Mouse (Mus musculus) liver, embryonic 14.5 days (tissue): Measurements from ENCODE around the gene Tspan31. TPM values are rescaled to one million over a fixed set of nuclear protein-coding genes. Genes with fewer than 3 reads are reported as not detected.

Source experiments
- ATAC-seq: fragments of 200-750 bp; cut with Nextera tagmentation; 2 replicates; pipeline ENCODE4 v1.8.0; 2017; ENCODE audit warnings: moderate number of reproducible peaks, mild to moderate bottlenecking, moderate library complexity; ENCODE audit not compliant: insufficient read depth
- DNase-seq, 3 experiments: peaks; one replicate each; pipeline ENCODE4 v3.0.0-alpha.2; 2012 to 2013; ENCODE audit warnings: low read depth in 3 of 3, low spot score in 3 of 3
- H3K27ac ChIP-seq: fragments of 300-500 bp; sonication (generic); 2 replicates; pipeline ENCODE4 v1.5.1; 2014; ENCODE audit warnings: moderate library complexity, mild to moderate bottlenecking, control low read depth, inconsistent platforms
- H3K27me3 ChIP-seq: fragments of 300-500 bp; sonication (generic); 2 replicates; pipeline ENCODE4 v1.6.1; 2014; ENCODE audit warnings: mild to moderate bottlenecking, low read length, moderate library complexity; ENCODE audit not compliant: control insufficient read depth, insufficient read depth
- H3K36me3 ChIP-seq: fragments of 300-500 bp; sonication (generic); replicated peaks from 2 replicates; pipeline ENCODE4 v1.6.1; 2014; ENCODE audit warnings: low read depth; ENCODE audit not compliant: control insufficient read depth, insufficient read depth
- H3K4me1 ChIP-seq, 2 experiments: fragments of 200-500 bp in 1 of 2; fragments of 300-500 bp in 1 of 2; sonication (generic) in 1 of 2; replicated peaks; 2 replicates each; pipeline ENCODE4 v1.6.1; 2012 to 2014; ENCODE audit warnings: antibody characterized with exemption in 1 of 2, inconsistent platforms in 1 of 2, low read length in 1 of 2; ENCODE audit not compliant: control insufficient read depth in 2 of 2, insufficient read depth in 2 of 2
- H3K4me2 ChIP-seq: fragments of 300-500 bp; sonication (generic); 2 replicates; pipeline ENCODE4 v1.6.1; 2014; ENCODE audit warnings: low read depth, mild to moderate bottlenecking, control low read depth, moderate library complexity
- H3K4me3 ChIP-seq, 2 experiments: fragments of 200-500 bp in 1 of 2; fragments of 300-500 bp in 1 of 2; sonication (generic) in 1 of 2; 2 replicates each; pipeline ENCODE4 v1.5.1; 2012 to 2014; ENCODE audit warnings: low read depth in 2 of 2, low read length in 2 of 2, mild to moderate bottlenecking in 2 of 2, control low read depth in 1 of 2, inconsistent platforms in 1 of 2, moderate library complexity in 1 of 2; ENCODE audit not compliant: insufficient read depth in 1 of 2
- H3K9ac ChIP-seq: fragments of 300-500 bp; sonication (generic); replicated peaks from 2 replicates; pipeline ENCODE4 v1.6.1; 2014; ENCODE audit warnings: mild to moderate bottlenecking, control low read depth, moderate library complexity
- H3K9me3 ChIP-seq: fragments of 300-500 bp; sonication (generic); 2 replicates; pipeline ENCODE4 v1.6.1; 2016; ENCODE audit warnings: low read length, mixed read lengths; ENCODE audit not compliant: control insufficient read depth
- CTCF ChIP-seq: IDR thresholded peaks from 2 replicates; pipeline ENCODE4 v1.5.1; 2016; ENCODE audit warnings: antibody characterized with exemption, low read depth, control low read depth
- EP300 ChIP-seq: IDR thresholded peaks from 2 replicates; pipeline ENCODE4 v1.6.1; 2016; ENCODE audit warnings: antibody characterized with exemption, low read depth
- WGBS: fragments of 180-500 bp; shearing (Covaris S2); extraction: QIAGEN DNeasy Blood & Tissue Kit; methylation state at CpG from one replicate; pipeline ENCODE4 v1.1.7; 2014; ENCODE audit not compliant: insufficient replicate concordance; 5-methylcytosine and 5-hydroxymethylcytosine counted together
- polyA plus RNA-seq, 2 experiments: library from polyadenylated mRNA; depleted of rRNA in 1 of 2; stranded (reverse) in 1 of 2; unstranded in 1 of 2; fragments of >200 nt; fragmentation: Nextera tagmentation in 1 of 2; extraction: Ambion mirVana in 1 of 2; gene quantifications; 2 replicates each; pipeline versions ENCODE4 v1.2.1 to v1.2.3; 2012 to 2014

Tspan31 gene
- polyA plus RNA-seq, 2 experiments: 18.9 to 35.8 TPM

GRCm38 (mm10) chr10:127066519-127067018 is 3.5 kb downstream of the Tspan31 start:
- ATAC-seq (no peak), DNase-seq (no peak)
- H3K27me3 ChIP-seq: peaks cover 11% of the 10 kb centered on the region
- no peak overlapping the region for H3K27ac ChIP-seq
- peaks cover 31% of the 10 kb centered on the region for H3K36me3 ChIP-seq
- H3K4me3 ChIP-seq: no peak overlapping the region
- H3K9me3 ChIP-seq: no peaks in the 10 kb centered on the region
- 84% methylated on average over 14 of the region's 14 CpGs for WGBS
- TF ChIP-seq EP300 (no peak), CTCF (no peak)
- H3K9ac ChIP-seq: no peak overlapping the region
- no peak overlapping the region for H3K4me2 ChIP-seq
- H3K4me1 ChIP-seq: peaks cover 8 to 30% of the 10 kb centered on the region in 2 experiments; a peak in 3 of 4 replicates

- Histone ChIP-seq H3K4me1 (peaks cover 8 to 26% of the 10 kb centered on the region in 2 experiments; a peak in 3 of 4 replicates), H3K27ac (no peak overlapping the region), H3K4me3 (no peak overlapping the region), H3K9ac (no peak overlapping the region), H3K27me3 (peaks cover 17% of the 10 kb centered on the region), H3K4me2 (no peak overlapping the region), H3K9me3 (no peaks in the 10 kb centered on the region), H3K36me3 (peaks cover 31% of the 10 kb centered on the region)
- ATAC-seq: no peak
- no peak for DNase-seq
- 43% methylated on average over 9 of the region's 9 CpGs for WGBS
- TF ChIP-seq EP300 (no peak), CTCF (no peak)
These were observed 4.1 kb downstream of the Tspan31 start for GRCm38 (mm10) chr10:127065981-127066380.

GRCm38 (mm10) chr10:127063913-127064870 is 5.9 kb downstream of the Tspan31 start:
- no peak for TF ChIP-seq EP300
- TF ChIP-seq CTCF: no peak
- Histone ChIP-seq H3K27me3 (peaks cover 35% of the 10 kb centered on the region), H3K9me3 (no peaks in the 10 kb centered on the region), H3K9ac (peak overlapping the region; percentile 77), H3K4me1 (peaks cover 8 to 22% of the 10 kb centered on the region in 2 experiments; a peak in 3 of 4 replicates), H3K27ac (peak overlapping the region; percentile 52), H3K36me3 (peaks cover 31% of the 10 kb centered on the region), H3K4me2 (peak overlapping the region; percentile 93), H3K4me3 (peak overlapping the region; percentile 79 to 89)
- ATAC-seq: peak; percentile 1; the same call in 1 of the 2 replicates
- DNase-seq: no peak
- 12% methylated on average over 37 of the region's 37 CpGs for WGBS

GRCm38 (mm10) chr10:127063239-127063872 is 6.7 kb downstream of the Tspan31 start, which contains the start of gene Cdk4:
Gene Cdk4, plus strand, starts transcription at chr10:127063534.
- H3K4me1 ChIP-seq: peaks cover 8 to 14% of the 10 kb centered on the region in 2 experiments; a peak in 3 of 4 replicates
- H3K4me2 ChIP-seq: peak within 1 kb of the TSS; percentile 93
- peak; percentile 92 to 94 (median 94) for DNase-seq
- H3K27me3 ChIP-seq: peaks cover 44% of the 10 kb centered on the region
- H3K9ac ChIP-seq: peak within 1 kb of the TSS; percentile 77
- H3K9me3 ChIP-seq: no peaks in the 10 kb centered on the region
- peak; percentile 90 for ATAC-seq
- TF ChIP-seq EP300: no peak
- no peak for TF ChIP-seq CTCF
- peak within 1 kb of the TSS; percentile 79 to 89 for H3K4me3 ChIP-seq
- under 1% methylated on average over 46 of the region's 46 CpGs for WGBS
- H3K27ac ChIP-seq: peak within 1 kb of the TSS; percentile 52
- peaks cover 31% of the 10 kb centered on the region for H3K36me3 ChIP-seq
